Mouse (Mus musculus): ENCODE measurements around the gene Slc41a3.

Gene Slc41a3

GRCm38 (mm10) chr6:90598197-90598596 is 6.3 kb upstream of the Slc41a3 start:
- no peak for DNase-seq

GRCm38 (mm10) chr6:90600351-90600750 is 4.2 kb upstream of the Slc41a3 start:
- no peak for DNase-seq

GRCm38 (mm10) chr6:90601736-90602135 is 2.8 kb upstream of the Slc41a3 start:
- no peak for DNase-seq

GRCm38 (mm10) chr6:90602304-90602703 is 2.2 kb upstream of the Slc41a3 start:
- DNase-seq: no peak

GRCm38 (mm10) chr6:90603126-90603525 is 1.4 kb upstream of the Slc41a3 start:
- no peak for DNase-seq

- no peak for DNase-seq
Measured at GRCm38 (mm10) chr6:90604130-90604529, 395 bp upstream of the Slc41a3 start.

GRCm38 (mm10) chr6:90605298-90605665 is 757 bp downstream of the Slc41a3 start:
- DNase-seq: no peak

GRCm38 (mm10) chr6:90606538-90606937 is 2.0 kb downstream of the Slc41a3 start:
- peak; percentile 60 for DNase-seq

- DNase-seq: peak; percentile 52
Measured at GRCm38 (mm10) chr6:90607196-90607595, 2.7 kb downstream of the Slc41a3 start.

- no peak for DNase-seq
Measured at GRCm38 (mm10) chr6:90608186-90608585, 3.7 kb downstream of the Slc41a3 start.

- DNase-seq: no peak
Measured at GRCm38 (mm10) chr6:90610248-90610647, 5.7 kb downstream of the Slc41a3 start.

- no peak for DNase-seq
Measured at GRCm38 (mm10) chr6:90613277-90613676, 8.8 kb downstream of the Slc41a3 start.

GRCm38 (mm10) chr6:90615362-90615761 is 10.8 kb downstream of the Slc41a3 start:
- DNase-seq: no peak

- DNase-seq: no peak
Measured at GRCm38 (mm10) chr6:90615991-90616390, 11.5 kb downstream of the Slc41a3 start.

- DNase-seq: no peak
Measured at GRCm38 (mm10) chr6:90616481-90616880, 12.0 kb downstream of the Slc41a3 start.

- DNase-seq: no peak
Measured at GRCm38 (mm10) chr6:90618274-90618673, 13.7 kb downstream of the Slc41a3 start.

- DNase-seq: no peak
Measured at GRCm38 (mm10) chr6:90618821-90619636, 14.5 kb downstream of the Slc41a3 start.

GRCm38 (mm10) chr6:90619936-90620335 is 15.4 kb downstream of the Slc41a3 start:
- DNase-seq: no peak

GRCm38 (mm10) chr6:90620791-90621583 is 16.5 kb downstream of the Slc41a3 start:
- no peak for DNase-seq

- no peak for DNase-seq
Measured at GRCm38 (mm10) chr6:90621584-90621890, 17.0 kb downstream of the Slc41a3 start.

- DNase-seq: no peak
Measured at GRCm38 (mm10) chr6:90622758-90623455, 18.4 kb downstream of the Slc41a3 start.

- no peak for DNase-seq
Measured at GRCm38 (mm10) chr6:90623456-90623836, 18.9 kb downstream of the Slc41a3 start.

- no peak for DNase-seq
Measured at GRCm38 (mm10) chr6:90624184-90624583, 19.7 kb downstream of the Slc41a3 start.

GRCm38 (mm10) chr6:90624733-90625132 is 20.2 kb downstream of the Slc41a3 start:
- DNase-seq: no peak

Measured in cerebellum, adult 11 months (tissue).